Mouse (Mus musculus) kidney, adult 2 months (tissue): ENCODE measurements around the gene Pde1a. TPM values are rescaled to one million over a fixed set of nuclear protein-coding genes. Genes with fewer than 3 reads are reported as not detected.

Source experiments
- DNase-seq: peaks from one replicate; pipeline ENCODE4 v3.0.0; 2021
- H3K27ac ChIP-seq: fragments of 200-500 bp; 2 replicates; pipeline ENCODE4 v1.5.1; 2012; ENCODE audit warnings: low read depth, low read length, control low read depth, inconsistent platforms; ENCODE audit not compliant: insufficient read depth
- H3K27me3 ChIP-seq: fragments of 200-500 bp; replicated peaks from 2 replicates; pipeline ENCODE4 v1.6.1; 2012; ENCODE audit warnings: mild to moderate bottlenecking, moderate library complexity, low read length, inconsistent platforms; ENCODE audit not compliant: control insufficient read depth, insufficient read depth
- H3K36me3 ChIP-seq: fragments of 200-500 bp; 2 replicates; pipeline ENCODE4 v1.6.1; 2012; ENCODE audit warnings: mild to moderate bottlenecking, moderate library complexity, low read length, inconsistent platforms; ENCODE audit not compliant: control insufficient read depth, insufficient read depth
- H3K4me1 ChIP-seq: fragments of 200-500 bp; 2 replicates; pipeline ENCODE4 v1.6.1; 2011; ENCODE audit warnings: low read length; ENCODE audit not compliant: control insufficient read depth, insufficient read depth
- H3K4me3 ChIP-seq: fragments of 200-500 bp; 2 replicates; pipeline ENCODE4 v1.5.1; 2011; ENCODE audit warnings: mild to moderate bottlenecking, low read depth, low read length, control low read depth; ENCODE audit not compliant: insufficient read depth
- CTCF ChIP-seq: fragments of 200-500 bp; conservative IDR thresholded peaks from 2 replicates; pipeline ENCODE4 v1.5.1; 2011; ENCODE audit warnings: low read depth, mild to moderate bottlenecking, control low read depth, low read length, moderate library complexity, mixed read lengths; ENCODE audit not compliant: insufficient read depth, insufficient read length
- POLR2A ChIP-seq: fragments of 200-500 bp; IDR thresholded peaks from one replicate; pipeline ENCODE4 v1.6.1; 2011; ENCODE audit warnings: low read depth, low read length, control low read depth
- WGBS: fragments of 180-500 bp; shearing (Covaris S2); methylation state at CpG from one replicate; pipeline ENCODE4 v1.1.7; 2018; 5-methylcytosine and 5-hydroxymethylcytosine counted together
- polyA plus RNA-seq: library from polyadenylated mRNA; depleted of rRNA; stranded (reverse); fragments of >200 nt; gene quantifications from 2 replicates; pipeline ENCODE4 v1.2.3, GENCODE M21; 2012

Gene Pde1a
- polyA plus RNA-seq, 1 experiment = 67.3 TPM

DNA sequence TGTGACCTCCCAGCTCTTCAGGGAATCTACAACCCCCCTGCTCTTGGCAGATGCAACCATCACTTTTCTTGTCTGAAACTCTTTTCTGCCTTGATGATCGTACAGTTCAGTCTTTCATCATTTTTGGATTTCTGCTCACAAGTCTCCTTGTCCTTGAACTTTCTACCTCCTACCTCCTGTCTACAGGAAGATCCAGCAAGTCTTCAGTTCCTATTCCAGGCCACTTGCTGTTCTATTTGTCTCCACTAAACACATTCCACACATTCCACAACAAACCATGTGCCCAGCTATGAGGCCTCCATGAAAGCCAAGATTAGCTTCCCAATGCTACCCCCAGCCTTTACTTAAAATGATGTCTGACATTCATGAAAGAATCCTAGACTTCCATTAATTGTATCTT, 163.2 kb downstream of the Pde1a start:
- peak; percentile 57 for DNase-seq
- H3K4me1 ChIP-seq = peaks cover 24% of the 10 kb centered on the region
- H3K36me3 ChIP-seq = no peaks in the 10 kb centered on the region
- H3K27me3 ChIP-seq = no peaks in the 10 kb centered on the region
- peak overlapping the region; percentile 81 for H3K27ac ChIP-seq
- TF ChIP-seq CTCF (no peak), POLR2A (no peak)
- H3K4me3 ChIP-seq = no peak overlapping the region
- 61% methylated on average over 1 of the region's 1 CpGs for WGBS

DNA sequence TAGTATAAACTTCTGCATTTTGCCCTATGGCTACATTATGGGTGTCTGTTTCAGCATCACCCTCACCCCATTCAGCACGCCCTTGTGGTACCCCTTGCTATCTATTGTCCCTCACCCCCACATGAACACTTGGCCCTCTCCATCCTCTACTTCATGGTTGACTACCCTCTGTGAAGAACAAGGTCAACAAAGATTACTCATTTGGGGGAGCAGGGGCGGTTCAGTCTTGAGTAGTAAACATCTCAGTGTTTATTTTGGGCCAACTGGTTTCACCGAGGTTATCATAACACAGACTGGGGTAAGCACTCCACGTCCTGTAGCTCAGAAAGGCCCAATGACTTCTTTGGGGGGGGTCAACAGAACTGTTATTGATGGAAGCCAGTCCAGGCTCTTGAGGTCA, 164.3 kb downstream of the Pde1a start:
- no peaks in the 10 kb centered on the region for H3K27me3 ChIP-seq
- H3K4me3 ChIP-seq = no peak overlapping the region
- peaks cover 24% of the 10 kb centered on the region for H3K4me1 ChIP-seq
- peak overlapping the region; percentile 66 for H3K27ac ChIP-seq
- H3K36me3 ChIP-seq = no peaks in the 10 kb centered on the region
- WGBS = 20% methylated on average over 4 of the region's 4 CpGs
- no peak for TF ChIP-seq POLR2A
- TF ChIP-seq CTCF = no peak
- peak; percentile 75 for DNase-seq

DNA sequence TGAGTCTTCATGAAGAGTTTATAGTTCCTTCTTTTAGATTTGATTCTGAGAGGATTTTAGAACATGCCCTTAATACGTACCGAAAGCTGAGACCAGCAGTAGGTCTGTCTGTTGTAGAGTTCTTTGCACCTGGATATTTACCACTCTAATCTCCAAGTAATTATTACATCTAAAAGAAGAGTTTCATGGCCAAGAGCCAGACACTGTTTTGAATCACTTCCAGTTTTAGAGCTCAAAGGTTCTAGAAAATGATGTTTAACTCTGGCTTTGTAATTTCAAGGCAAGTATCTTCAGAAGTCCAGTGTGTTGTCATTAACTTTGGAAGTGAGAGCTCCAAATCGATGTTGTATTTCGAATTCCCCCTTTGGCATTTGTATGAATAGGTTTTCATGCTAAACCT, 167.8 kb downstream of the Pde1a start:
- DNase-seq = peak; percentile 85
- Histone ChIP-seq H3K4me1 (peaks cover 15% of the 10 kb centered on the region; the same call in 1 of the 2 replicates), H3K27me3 (no peaks in the 10 kb centered on the region), H3K27ac (no peak overlapping the region), H3K4me3 (no peak overlapping the region), H3K36me3 (no peaks in the 10 kb centered on the region)
- TF ChIP-seq CTCF (no peak), POLR2A (no peak)
- WGBS = 51% methylated on average over 4 of the region's 4 CpGs

DNA sequence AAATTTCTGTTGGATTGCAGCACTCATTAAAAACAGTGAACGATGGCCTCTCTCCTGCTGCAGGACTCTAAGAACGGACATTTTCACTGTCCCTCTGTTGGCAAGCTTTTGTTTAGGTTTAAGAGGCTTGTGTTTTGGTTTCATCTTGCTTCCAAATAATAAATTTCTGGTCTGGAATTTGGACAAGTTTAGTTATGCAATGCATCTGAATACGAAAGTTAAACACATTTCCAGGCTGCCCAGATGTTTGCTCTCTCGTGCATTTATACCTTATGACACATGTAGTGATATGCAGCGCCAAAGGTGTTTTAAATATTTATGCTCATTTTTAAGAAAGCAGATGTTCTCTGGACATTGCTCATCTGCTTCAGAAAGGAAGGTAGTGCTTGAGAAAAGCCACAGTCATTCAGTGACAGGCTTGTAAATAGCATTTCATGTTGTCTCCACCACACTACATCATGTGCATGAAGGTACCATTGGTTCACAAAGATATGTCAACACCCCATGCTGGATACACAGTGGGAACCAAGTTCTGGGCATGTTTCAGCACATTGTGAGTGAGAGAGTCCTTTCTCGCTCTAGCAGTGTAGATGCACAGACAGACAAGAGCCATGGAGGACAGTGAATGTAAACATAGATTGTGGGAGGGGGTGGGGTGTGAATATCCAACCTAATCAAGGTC, 171.5 kb downstream of the Pde1a start:
- 69% methylated on average over 6 of the region's 6 CpGs for WGBS
- H3K27ac ChIP-seq = no peak overlapping the region
- no peaks in the 10 kb centered on the region for H3K36me3 ChIP-seq
- TF ChIP-seq CTCF (no peak), POLR2A (no peak)
- H3K4me1 ChIP-seq = peaks cover 5% of the 10 kb centered on the region; the same call in 1 of the 2 replicates
- H3K27me3 ChIP-seq = no peaks in the 10 kb centered on the region
- H3K4me3 ChIP-seq = no peak overlapping the region
- DNase-seq = no peak

DNA sequence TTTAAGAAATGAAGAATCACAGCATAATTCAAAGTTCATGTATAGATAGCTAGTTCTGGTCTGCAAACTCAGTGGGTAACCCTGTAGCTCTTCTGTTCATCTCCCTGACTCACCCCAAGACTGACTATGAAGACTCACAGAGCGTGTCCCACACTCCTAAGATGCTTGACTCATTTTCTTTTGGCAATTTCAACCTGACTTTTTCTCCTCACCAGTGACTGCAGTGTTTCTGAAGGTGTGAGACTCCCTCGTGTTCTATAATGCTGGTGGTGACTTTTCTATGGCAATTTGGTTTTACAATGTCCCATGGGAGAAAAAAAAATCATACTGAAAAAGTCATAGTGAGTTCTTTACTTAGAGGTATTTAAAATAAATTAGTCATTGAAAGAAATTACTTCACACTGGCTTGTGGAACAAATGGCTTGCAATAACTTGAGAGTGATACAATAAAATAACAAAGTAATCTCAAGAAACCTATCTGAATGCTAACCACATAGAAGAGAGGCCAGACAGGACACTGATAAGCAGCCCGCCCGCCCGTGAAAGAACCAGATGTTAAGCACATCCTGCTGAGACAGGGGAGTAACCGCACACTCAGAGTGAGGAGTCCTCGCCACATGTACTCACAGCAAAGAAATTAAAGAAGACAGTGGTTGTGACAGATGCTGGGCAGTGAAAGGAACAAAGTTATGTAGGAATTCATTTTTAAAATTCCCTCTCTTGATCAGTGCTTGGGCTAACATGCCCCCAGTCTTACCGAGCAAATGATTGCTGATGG, 183.2 kb downstream of the Pde1a start:
- H3K4me1 ChIP-seq = no peaks in the 10 kb centered on the region
- no peak for DNase-seq
- no peak overlapping the region for H3K27ac ChIP-seq
- H3K36me3 ChIP-seq = no peaks in the 10 kb centered on the region
- H3K4me3 ChIP-seq = no peak overlapping the region
- 54% methylated on average over 8 of the region's 8 CpGs for WGBS
- no peaks in the 10 kb centered on the region for H3K27me3 ChIP-seq
- TF ChIP-seq CTCF = no peak
- TF ChIP-seq POLR2A = no peak

DNA sequence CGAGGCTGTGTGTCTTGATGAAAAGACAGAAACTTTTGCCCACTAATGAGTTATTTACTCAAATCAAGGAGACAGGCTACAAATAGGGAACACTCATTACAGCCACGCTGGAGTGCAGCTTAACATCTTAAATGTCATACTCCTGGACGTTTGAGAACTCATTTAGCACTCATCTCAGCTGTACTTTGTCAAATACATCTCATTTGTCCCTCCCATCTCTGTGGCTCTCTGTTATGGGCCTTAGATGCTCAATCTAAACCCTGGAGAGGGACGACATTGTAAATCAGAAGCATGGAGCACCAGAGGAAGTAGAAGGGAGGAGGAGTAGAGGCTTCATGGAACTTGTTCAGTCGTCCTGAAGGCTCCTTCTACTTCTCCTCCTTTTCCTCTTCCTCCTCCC, 194.6 kb downstream of the Pde1a start:
- WGBS = 38% methylated on average over 5 of the region's 5 CpGs
- TF ChIP-seq POLR2A = no peak
- TF ChIP-seq CTCF = no peak
- Histone ChIP-seq H3K4me3 (no peak overlapping the region), H3K27me3 (no peaks in the 10 kb centered on the region), H3K27ac (no peak overlapping the region), H3K4me1 (no peaks in the 10 kb centered on the region), H3K36me3 (0 out of 2 replicates have a peak, but pooled peaks cover 2% of the 10 kb centered on the region)
- no peak for DNase-seq

DNA sequence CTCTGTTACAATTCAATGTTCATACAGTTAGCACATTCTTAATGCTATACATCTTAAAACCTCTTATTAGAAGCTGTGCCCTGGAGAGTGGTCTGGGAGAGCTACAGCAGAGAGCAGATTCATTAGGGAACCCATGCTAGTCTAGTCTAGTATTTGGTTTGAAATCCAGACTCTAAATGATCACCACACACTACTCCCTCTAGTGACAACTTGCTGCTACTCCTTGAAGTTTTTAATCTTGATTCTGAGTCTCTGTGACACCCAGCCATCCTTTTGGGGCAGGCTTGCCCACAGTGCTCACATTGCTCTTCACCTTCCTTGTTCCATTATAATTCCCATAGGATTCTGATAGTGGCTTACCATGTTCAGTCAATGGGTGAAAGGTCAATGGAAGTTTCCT, 206.9 kb downstream of the Pde1a start:
- H3K27ac ChIP-seq = no peak overlapping the region
- H3K27me3 ChIP-seq = no peaks in the 10 kb centered on the region
- DNase-seq = no peak
- no peak overlapping the region for H3K4me3 ChIP-seq
- TF ChIP-seq CTCF (no peak), POLR2A (no peak)
- 0 out of 2 replicates have a peak, but pooled peaks cover 2% of the 10 kb centered on the region for H3K4me1 ChIP-seq
- H3K36me3 ChIP-seq = no peaks in the 10 kb centered on the region
